Mouse (Mus musculus): Measurements from ENCODE around the gene Gli1. TPM values are rescaled to one million over a fixed set of nuclear protein-coding genes. Genes with fewer than 3 reads are reported as not detected.
"Not testable (repeated sequence)": the region's sequence is repeated elsewhere in the genome, so short reads cannot be mapped to it uniquely, and the experiment has no call there.

The Gli1 gene
- total and polyA plus RNA-seq, 2 experiments from 2014 or later: 1.0 to 6.9 TPM

DNA sequence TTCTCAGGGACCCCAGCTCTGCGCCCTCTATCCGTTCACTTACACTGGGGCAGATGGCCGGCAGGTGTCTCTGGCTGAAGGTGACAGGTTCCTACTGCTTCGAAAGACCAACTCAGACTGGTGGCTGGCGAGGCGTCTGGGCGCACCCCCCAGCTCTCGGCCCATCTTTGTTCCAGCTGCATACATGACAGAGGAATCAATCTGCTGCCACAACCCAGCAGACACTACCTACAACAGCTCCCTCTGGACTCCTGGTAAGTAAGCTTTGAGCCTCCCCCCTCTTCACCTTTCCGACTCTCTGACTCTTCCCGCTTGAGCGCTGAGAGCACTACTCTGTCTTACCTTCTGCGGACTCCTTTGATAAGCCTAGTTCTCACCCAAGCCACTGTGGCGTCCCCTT lies 19.6 kb downstream of the Gli1 start:
- H3K36me3 ChIP-seq (ENCODE audit: insufficient read depth, low read length): no peaks in the 10 kb centered on the region
- ATAC-seq (ENCODE audit: low FRiP score) (no peak), DNase-seq (ENCODE audit: low spot score) (no peak)
- no peak overlapping the region for H3K9ac ChIP-seq (replicated peaks; ENCODE audit: low read length, poor library complexity, severe bottlenecking)
- no peak overlapping the region for H3K4me3 ChIP-seq (ENCODE audit: low read depth, low read length)
- TF ChIP-seq CTCF (IDR thresholded peaks at IDR 0.05): no peak
- 80% methylated on average over 13 of the region's 13 CpGs for WGBS
- H3K9me3 ChIP-seq (ENCODE audit: low read length): no peaks in the 10 kb centered on the region
- H3K27ac ChIP-seq (ENCODE audit: low read depth, low read length): no peak overlapping the region
- peaks cover 3% of the 10 kb centered on the region; the same call in 1 of the 2 replicates for H3K4me1 ChIP-seq (ENCODE audit: insufficient read depth, low read length)
- peaks cover 35% of the 10 kb centered on the region for H3K27me3 ChIP-seq (ENCODE audit: insufficient read depth, low read length)
- no peak overlapping the region for H3K4me2 ChIP-seq (ENCODE audit: low read depth, low read length, poor library complexity, severe bottlenecking)

DNA sequence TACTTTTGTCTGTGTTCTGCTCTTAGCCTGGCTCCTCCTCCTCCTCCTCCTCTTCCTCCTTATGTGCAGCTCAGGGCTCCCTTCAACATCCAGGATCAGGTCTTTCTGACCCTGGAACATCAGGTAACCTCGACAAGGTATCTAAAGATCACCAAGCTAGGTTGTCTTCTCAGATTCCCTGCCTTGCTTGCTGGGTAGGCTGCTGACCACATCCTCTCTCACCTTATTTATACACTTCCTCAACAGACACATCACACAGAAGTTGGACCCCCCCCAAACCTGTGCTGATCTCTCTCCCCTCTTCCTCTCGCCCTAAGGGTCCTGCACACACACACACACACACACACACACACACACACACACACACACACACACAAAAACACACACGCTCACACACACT lies 20.2 kb downstream of the Gli1 start, which contains the start of gene Arhgap9:
Arhgap9 (plus strand) TSS at position 344 of the 400 bp plus-strand sequence.
- Histone ChIP-seq H3K4me1 (ENCODE audit: insufficient read depth, low read length) (peaks cover under 1% of the 10 kb centered on the region; the same call in 1 of the 2 replicates), H3K9ac (replicated peaks; ENCODE audit: low read length, poor library complexity, severe bottlenecking) (no peak within 1 kb of the TSS), H3K4me3 (ENCODE audit: low read depth, low read length) (no peak within 1 kb of the TSS), H3K27me3 (ENCODE audit: insufficient read depth, low read length) (peaks cover 32% of the 10 kb centered on the region), H3K4me2 (ENCODE audit: low read depth, low read length, poor library complexity, severe bottlenecking) (no peak within 1 kb of the TSS), H3K36me3 (ENCODE audit: insufficient read depth, low read length) (no peaks in the 10 kb centered on the region), H3K27ac (ENCODE audit: low read depth, low read length) (no peak within 1 kb of the TSS), H3K9me3 (ENCODE audit: low read length) (no peaks in the 10 kb centered on the region)
- ATAC-seq (ENCODE audit: low FRiP score) (no peak), DNase-seq (ENCODE audit: low spot score) (no peak)
- WGBS: 77% methylated on average over 3 of the region's 3 CpGs
- TF ChIP-seq CTCF (IDR thresholded peaks at IDR 0.05): no peak

DNA sequence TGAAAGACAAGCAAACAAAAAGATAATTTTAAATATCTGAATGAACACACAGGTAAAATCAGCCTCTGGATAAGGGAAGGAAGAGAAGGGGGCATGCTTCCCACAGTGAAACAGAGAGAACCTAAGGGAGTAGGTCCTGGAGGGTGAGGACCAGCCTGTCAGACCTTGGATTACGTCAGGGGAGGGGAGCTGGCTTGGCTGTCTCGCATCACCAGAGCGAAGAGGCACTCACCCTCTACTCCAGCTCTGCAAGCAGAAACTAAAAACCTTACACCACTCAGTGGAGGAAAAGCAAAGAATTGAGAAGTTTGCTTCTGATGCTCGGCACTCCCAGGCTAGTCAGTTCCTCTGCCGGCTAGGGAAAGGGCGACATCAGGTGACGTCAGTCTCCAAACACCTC lies 21.8 kb downstream of the Gli1 start:
- H3K36me3 ChIP-seq (ENCODE audit: insufficient read depth, low read length): no peaks in the 10 kb centered on the region
- no peak overlapping the region for H3K27ac ChIP-seq (ENCODE audit: low read depth, low read length)
- no peaks in the 10 kb centered on the region for H3K9me3 ChIP-seq (ENCODE audit: low read length)
- H3K9ac ChIP-seq (replicated peaks; ENCODE audit: low read length, poor library complexity, severe bottlenecking): no peak overlapping the region
- H3K4me2 ChIP-seq (ENCODE audit: low read depth, low read length, poor library complexity, severe bottlenecking): no peak overlapping the region
- DNase-seq (ENCODE audit: low spot score) (no peak), ATAC-seq (ENCODE audit: low FRiP score) (no peak)
- H3K4me1 ChIP-seq (ENCODE audit: insufficient read depth, low read length): no peaks in the 10 kb centered on the region
- no peak for TF ChIP-seq CTCF (IDR thresholded peaks at IDR 0.05)
- 79% methylated on average over 7 of the region's 7 CpGs for WGBS
- no peak overlapping the region for H3K4me3 ChIP-seq (ENCODE audit: low read depth, low read length)
- H3K27me3 ChIP-seq (ENCODE audit: insufficient read depth, low read length): peaks cover 15% of the 10 kb centered on the region

DNA sequence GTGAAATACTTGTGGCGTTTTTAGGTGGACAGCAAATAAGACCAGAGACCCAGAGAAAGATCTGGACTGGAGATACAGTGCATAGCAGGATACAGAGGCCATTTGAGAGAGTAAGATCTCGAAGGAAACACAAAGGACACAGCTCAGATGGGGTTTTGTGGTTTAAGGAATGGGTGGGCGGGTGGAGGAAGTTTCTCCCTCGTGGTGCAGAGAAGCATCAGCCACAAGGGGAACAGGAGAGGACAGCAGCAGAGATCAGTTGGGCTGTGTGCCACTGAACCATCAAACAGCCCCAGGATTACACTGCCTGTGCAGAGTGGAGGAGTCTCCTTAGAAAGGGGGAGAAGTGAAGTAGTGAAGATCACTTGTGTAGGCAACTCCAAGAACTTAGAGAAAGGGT lies 23.8 kb downstream of the Gli1 start:
- Histone ChIP-seq H3K4me3 (ENCODE audit: low read depth, low read length) (no peak overlapping the region), H3K36me3 (ENCODE audit: insufficient read depth, low read length) (no peaks in the 10 kb centered on the region), H3K27me3 (ENCODE audit: insufficient read depth, low read length) (no peaks in the 10 kb centered on the region), H3K9ac (replicated peaks; ENCODE audit: low read length, poor library complexity, severe bottlenecking) (no peak overlapping the region), H3K4me1 (ENCODE audit: insufficient read depth, low read length) (no peaks in the 10 kb centered on the region), H3K4me2 (ENCODE audit: low read depth, low read length, poor library complexity, severe bottlenecking) (no peak overlapping the region), H3K9me3 (ENCODE audit: low read length) (no peaks in the 10 kb centered on the region), H3K27ac (ENCODE audit: low read depth, low read length) (no peak overlapping the region)
- no peak for TF ChIP-seq CTCF (IDR thresholded peaks at IDR 0.05)
- DNase-seq (ENCODE audit: low spot score) (no peak), ATAC-seq (ENCODE audit: low FRiP score) (no peak)
- 43% methylated on average over 4 of the region's 4 CpGs for whole genome bisulfite sequencing

DNA sequence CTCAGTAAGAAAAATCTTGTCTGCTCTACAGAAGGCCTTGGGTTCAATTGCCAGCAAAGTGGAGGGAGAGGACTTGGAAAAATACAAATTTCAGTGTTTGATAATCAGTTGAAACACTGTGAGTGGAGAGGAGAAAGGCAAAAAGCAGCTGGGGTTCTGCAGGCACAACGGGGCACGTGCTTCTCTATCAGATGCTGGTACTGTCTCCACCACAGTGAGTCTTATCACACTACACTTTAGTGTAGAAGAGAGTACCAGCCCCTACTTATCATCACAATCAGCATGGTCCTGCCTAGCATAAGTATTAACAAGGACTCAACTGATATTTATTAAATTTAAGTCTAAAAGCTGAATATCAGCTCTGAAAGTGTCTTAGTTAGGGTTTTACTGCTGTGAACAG lies 24.5 kb downstream of the Gli1 start:
- Histone ChIP-seq H3K9me3 (ENCODE audit: low read length) (no peaks in the 10 kb centered on the region), H3K4me2 (ENCODE audit: low read depth, low read length, poor library complexity, severe bottlenecking) (no peak overlapping the region), H3K27ac (ENCODE audit: low read depth, low read length) (no peak overlapping the region), H3K27me3 (ENCODE audit: insufficient read depth, low read length) (no peaks in the 10 kb centered on the region), H3K4me1 (ENCODE audit: insufficient read depth, low read length) (no peaks in the 10 kb centered on the region), H3K9ac (replicated peaks; ENCODE audit: low read length, poor library complexity, severe bottlenecking) (no peak overlapping the region), H3K4me3 (ENCODE audit: low read depth, low read length) (no peak overlapping the region), H3K36me3 (ENCODE audit: insufficient read depth, low read length) (no peaks in the 10 kb centered on the region)
- ATAC-seq (ENCODE audit: low FRiP score) (no peak), DNase-seq (ENCODE audit: low spot score) (no peak)
- TF ChIP-seq CTCF (IDR thresholded peaks at IDR 0.05): no peak
- 70% methylated on average over 2 of the region's 2 CpGs for WGBS

DNA sequence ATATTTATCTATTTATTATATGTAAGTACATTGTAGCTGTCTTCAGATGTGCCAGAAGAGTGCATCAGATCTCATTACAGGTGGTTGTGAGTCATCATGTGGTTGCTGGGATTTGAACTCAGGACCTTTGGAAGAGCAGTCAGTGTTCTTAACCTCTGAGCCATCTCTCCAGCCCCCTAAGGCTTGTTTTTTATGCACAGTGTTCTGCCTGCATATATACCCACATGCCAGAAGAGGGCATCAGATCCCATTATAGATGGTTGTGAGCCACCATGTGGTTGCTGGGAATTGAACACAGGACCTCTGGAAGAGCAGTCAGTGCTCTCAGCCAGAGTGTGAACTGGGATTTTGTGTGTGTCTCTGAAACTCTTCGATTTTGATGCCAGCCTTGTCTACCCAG lies 26.8 kb downstream of the Gli1 start:
- not testable (repeated sequence) for ATAC-seq (ENCODE audit: low FRiP score); H3K4me3 ChIP-seq (ENCODE audit: low read depth, low read length); H3K4me2 ChIP-seq (ENCODE audit: low read depth, low read length, poor library complexity, severe bottlenecking); H3K27me3 ChIP-seq (ENCODE audit: insufficient read depth, low read length); H3K9me3 ChIP-seq (ENCODE audit: low read length); H3K9ac ChIP-seq (replicated peaks; ENCODE audit: low read length, poor library complexity, severe bottlenecking); H3K36me3 ChIP-seq (ENCODE audit: insufficient read depth, low read length); H3K27ac ChIP-seq (ENCODE audit: low read depth, low read length); DNase-seq (ENCODE audit: low spot score); H3K4me1 ChIP-seq (ENCODE audit: insufficient read depth, low read length)
- WGBS: 87% methylated on average over 1 of the region's 1 CpGs

DNA sequence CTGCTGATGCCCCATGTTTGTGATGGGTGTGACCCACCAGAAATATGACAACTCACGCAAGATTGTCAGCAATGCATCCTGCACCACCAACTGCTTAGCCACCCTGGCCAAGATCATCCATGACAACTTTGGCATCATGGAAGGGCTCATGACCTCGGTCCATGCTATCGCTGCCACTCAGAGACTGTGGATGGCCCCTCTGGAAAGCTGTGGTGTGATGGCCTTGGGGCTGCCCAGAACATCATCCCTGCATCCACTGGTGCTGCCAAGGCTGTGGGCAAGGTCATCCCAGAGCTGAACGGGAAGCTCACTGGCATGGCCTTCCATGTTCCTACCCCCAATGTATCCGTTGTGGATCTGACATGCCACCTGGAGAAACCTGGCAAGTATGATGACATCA lies 28.3 kb downstream of the Gli1 start:
- not testable (repeated sequence) for ATAC-seq (ENCODE audit: low FRiP score); H3K9me3 ChIP-seq (ENCODE audit: low read length); DNase-seq (ENCODE audit: low spot score); H3K27ac ChIP-seq (ENCODE audit: low read depth, low read length); H3K4me3 ChIP-seq (ENCODE audit: low read depth, low read length); H3K36me3 ChIP-seq (ENCODE audit: insufficient read depth, low read length); H3K9ac ChIP-seq (replicated peaks; ENCODE audit: low read length, poor library complexity, severe bottlenecking); H3K27me3 ChIP-seq (ENCODE audit: insufficient read depth, low read length); H3K4me1 ChIP-seq (ENCODE audit: insufficient read depth, low read length); H3K4me2 ChIP-seq (ENCODE audit: low read depth, low read length, poor library complexity, severe bottlenecking)
- 90% methylated on average over 5 of the region's 5 CpGs for WGBS

Data from midbrain, postnatal 0 days (tissue).